Mouse (Mus musculus): ENCODE results near the gene Asb17. TPM values are rescaled to one million over a fixed set of nuclear protein-coding genes. Genes with fewer than 3 reads are reported as not detected.

Asb17 gene
- 0.60 and 0.66 TPM in 2 replicates for polyA plus RNA-seq (2012; rRNA removed)

DNA sequence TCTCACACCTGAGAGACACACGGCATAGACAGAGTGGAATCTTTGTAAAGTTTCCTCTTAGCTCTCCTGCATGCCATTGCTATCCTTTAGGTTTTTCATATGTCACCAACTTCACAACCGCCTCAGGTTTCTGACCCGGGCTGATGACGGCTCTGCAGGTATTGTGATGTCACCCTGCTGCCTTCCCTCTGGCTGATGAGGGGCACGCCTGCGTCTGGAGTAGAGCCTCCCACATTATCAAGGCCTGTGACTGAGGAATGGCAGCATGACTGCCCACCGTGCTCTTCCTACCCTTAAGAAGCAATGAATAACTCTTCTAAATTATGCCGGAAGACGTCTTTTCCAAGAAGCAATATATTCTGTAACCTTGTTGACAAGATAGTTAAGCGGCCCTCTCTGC lies at the start of gene Asb17:
Gene Asb17 (plus strand): TSS at position 180 of the 400 bp plus-strand sequence.

Other genes starting within 250 kb of the Asb17 start
- 3.5 and 3.9 TPM in 2 replicates for gene St6galnac3, start 119.0 kb upstream of the Asb17 start, polyA plus RNA-seq (2012; rRNA removed)
- gene Msh4, start 61.9 kb downstream of the Asb17 start, polyA plus RNA-seq (2012; rRNA removed), result 0.01 TPM in 2 replicates
- gene Rabggtb, start 68.8 kb downstream of the Asb17 start, polyA plus RNA-seq (2012; rRNA removed), result 70.4 and 79.2 TPM in 2 replicates
- 320 and 371 TPM in 2 replicates for gene Acadm, start 100.4 kb downstream of the Asb17 start, polyA plus RNA-seq (2012; rRNA removed)
- gene Slc44a5, start 129.2 kb downstream of the Asb17 start, polyA plus RNA-seq (2012; rRNA removed), result 0.26 and 0.39 TPM in 2 replicates

Measured in liver, embryonic 18 days (tissue).